Mouse (Mus musculus) neutrophil, adult 65 days (primary cell): Measurements from ENCODE around the gene Rbfox2. TPM values are rescaled to one million over a fixed set of nuclear protein-coding genes. Genes with fewer than 3 reads are reported as not detected.

ENCODE experiments used
- total RNA-seq: library from RNA; stranded (reverse); gene quantifications from 2 replicates; pipeline ENCODE4 v1.2.4, GENCODE M21; 2023

Gene Rbfox2
- total RNA-seq, result 0.44 TPM in 1 of 2 replicates, not detected in the other

GRCm38 (mm10) chr15:77306547-77307261 is at the start of gene Rbfox2:
Gene Rbfox2 (minus strand): TSS chr15:77307004.

DNA sequence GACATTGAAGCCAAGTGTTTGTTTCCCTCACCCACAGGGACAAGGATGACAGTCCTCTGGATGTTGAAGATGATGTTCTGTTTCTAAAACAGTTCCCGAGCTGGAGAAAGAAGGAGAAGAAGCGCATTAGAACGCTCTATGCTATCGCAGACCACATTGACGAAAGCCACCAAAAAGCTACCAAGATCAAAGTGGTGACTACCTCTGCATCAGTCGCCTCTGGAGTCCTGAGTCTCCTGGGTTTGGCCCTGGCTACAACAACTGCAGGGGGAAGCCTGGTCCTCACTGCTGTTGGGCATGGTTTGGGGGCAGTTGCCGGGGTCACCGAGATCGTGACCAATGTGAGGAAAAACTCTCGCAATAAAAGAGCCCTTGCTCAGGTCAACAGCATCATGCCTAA is 256.2 kb downstream of the Rbfox2 start, which contains the start of gene Mb:
TSS of gene Mb (minus strand) at position 101 of the 400 bp plus-strand sequence.

DNA sequence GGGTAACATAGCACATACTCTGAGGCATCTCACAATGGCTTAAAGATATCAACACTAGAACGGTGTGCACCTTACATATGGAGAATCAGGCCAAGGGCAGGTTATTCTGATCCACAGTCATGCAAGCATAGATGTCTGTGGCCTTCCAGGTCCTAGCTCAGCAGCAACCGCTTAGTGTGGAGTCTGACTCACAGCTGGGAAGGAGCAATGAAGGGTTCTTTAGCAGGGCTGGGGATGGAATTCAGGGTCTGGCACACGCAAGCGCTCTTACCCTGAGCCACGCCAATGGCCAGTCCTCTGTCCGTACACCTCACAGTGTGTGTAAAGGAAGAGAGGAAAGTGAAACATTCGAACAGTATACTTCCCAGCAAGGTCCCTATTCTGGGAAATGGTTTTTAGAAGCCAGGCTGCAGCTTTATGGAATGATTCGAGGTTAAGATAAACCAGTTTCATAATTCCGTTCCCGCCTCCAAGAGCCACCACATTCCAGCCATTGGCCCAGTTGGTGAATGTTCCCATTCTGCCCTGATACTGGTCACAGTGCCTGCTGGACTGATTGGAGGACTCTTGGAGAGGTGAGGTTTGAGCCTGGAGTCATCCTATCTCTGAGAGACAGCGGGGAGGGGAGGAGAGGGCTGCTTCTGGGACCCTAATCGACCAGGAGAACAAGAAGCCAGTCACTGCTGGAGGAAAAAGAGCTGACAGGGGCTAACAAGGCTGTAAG is 262.0 kb downstream of the Rbfox2 start, which contains the start of gene Apol6:
TSS of gene Apol6 (plus strand) at position 133 of the 724 bp plus-strand sequence.

Other genes starting within 250 kb of the Rbfox2 start
- not detected in 2 replicates for gene Apol7a, start 92.1 kb upstream of the Rbfox2 start, total RNA-seq
- not detected in 2 replicates for gene Apol9a, start 104.1 kb upstream of the Rbfox2 start, total RNA-seq
- gene Apol7b, start 140.5 kb upstream of the Rbfox2 start, total RNA-seq, result not detected in 2 replicates
- not detected in 2 replicates for gene Apol10a, start 170.0 kb upstream of the Rbfox2 start, total RNA-seq
- gene Apol11a, start 201.3 kb upstream of the Rbfox2 start, total RNA-seq, result not detected in 2 replicates
- not detected in 2 replicates for gene Apol7c, start 226.3 kb upstream of the Rbfox2 start, total RNA-seq